Mouse (Mus musculus) induced T-regulatory cell, adult 2 months (primary cell): ENCODE data around the gene Mark3.

Source experiments
- DNase-seq: peaks from one replicate; pipeline ENCODE4 v3.0.0-alpha.2; 2012; ENCODE audit warnings: low read depth

Gene Mark3

GRCm38 (mm10) chr12:111574074-111574886, at the start of gene Mark3:
TSS of gene Mark3 (plus strand) at chr12:111574523.
- DNase-seq, result peak; percentile 97

GRCm38 (mm10) chr12:111524883-111525282, 49.4 kb upstream of the Mark3 start:
- no peak for DNase-seq

- no peak for DNase-seq
These were observed 46.6 kb upstream of the Mark3 start for GRCm38 (mm10) chr12:111527643-111528281.

- DNase-seq, result no peak
These were observed 45.1 kb upstream of the Mark3 start for GRCm38 (mm10) chr12:111529192-111529591.

GRCm38 (mm10) chr12:111533096-111533794, 41.1 kb upstream of the Mark3 start:
- DNase-seq, result no peak

- DNase-seq, result no peak
These were observed 39.0 kb upstream of the Mark3 start for GRCm38 (mm10) chr12:111535281-111535680.

GRCm38 (mm10) chr12:111535762-111536161, 38.6 kb upstream of the Mark3 start:
- peak; percentile 39 for DNase-seq

- no peak for DNase-seq
These were observed 37.6 kb upstream of the Mark3 start for GRCm38 (mm10) chr12:111536746-111537145.

GRCm38 (mm10) chr12:111537341-111537740, 37.0 kb upstream of the Mark3 start:
- DNase-seq, result no peak

GRCm38 (mm10) chr12:111537796-111538291, 36.5 kb upstream of the Mark3 start, which contains the start of gene Eif5:
TSS of gene Eif5 (plus strand) at chr12:111538016.
- DNase-seq, result peak; percentile 100

DNA sequence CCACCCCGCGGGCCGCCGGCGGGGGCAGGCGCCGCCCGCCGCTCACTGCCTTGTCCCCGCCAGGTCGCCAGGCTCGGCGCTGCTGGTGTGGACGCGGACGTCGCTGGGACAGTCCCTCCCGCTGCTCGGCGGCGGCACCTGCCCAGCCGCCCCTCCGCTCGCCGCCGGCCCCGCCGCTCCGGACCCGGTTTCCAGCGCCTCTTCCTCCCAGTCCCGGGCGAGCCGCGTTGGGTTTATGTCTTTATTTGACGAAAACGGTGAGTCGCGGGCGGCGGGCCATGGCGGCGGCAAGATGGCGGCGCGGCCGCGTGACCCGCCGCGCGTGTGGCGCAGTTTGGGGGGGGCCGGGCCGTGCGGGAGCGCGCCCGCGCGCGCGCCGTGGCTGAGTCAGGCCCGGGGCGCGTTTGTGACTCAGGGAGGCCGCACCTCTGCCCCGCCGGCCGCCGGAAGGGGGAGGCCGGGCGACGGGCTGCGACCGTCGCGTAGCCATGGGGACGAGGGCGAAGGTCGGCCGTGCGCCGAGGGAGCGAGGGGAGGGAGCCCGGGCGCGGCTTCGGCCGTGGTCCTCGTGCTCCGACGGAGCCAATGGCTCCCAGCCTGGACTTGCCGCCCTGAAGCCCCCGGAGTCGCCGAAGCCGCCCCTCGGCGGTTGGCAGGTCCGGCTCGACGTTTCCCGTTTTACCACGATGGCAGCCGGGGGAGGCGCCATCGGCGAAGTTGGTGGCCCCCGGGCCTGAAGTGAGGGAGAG, 35.9 kb upstream of the Mark3 start:
- DNase-seq, result peak; percentile 89

DNA sequence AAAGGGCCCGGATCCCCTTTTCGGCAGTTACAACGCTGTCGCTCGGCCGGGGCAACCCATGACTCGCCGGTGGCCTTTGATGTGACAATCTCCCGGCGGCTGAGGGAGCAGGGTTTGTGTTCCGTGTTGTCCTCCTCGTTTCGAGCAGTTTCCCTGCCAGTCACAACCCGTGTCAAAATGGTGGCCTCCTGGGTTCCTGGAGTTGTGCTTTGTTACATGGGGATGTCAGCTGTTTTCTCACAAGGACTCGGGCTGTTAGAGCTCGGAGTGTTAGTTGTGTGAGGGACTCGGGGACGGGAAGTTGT, 35.3 kb upstream of the Mark3 start:
- no peak for DNase-seq

DNA sequence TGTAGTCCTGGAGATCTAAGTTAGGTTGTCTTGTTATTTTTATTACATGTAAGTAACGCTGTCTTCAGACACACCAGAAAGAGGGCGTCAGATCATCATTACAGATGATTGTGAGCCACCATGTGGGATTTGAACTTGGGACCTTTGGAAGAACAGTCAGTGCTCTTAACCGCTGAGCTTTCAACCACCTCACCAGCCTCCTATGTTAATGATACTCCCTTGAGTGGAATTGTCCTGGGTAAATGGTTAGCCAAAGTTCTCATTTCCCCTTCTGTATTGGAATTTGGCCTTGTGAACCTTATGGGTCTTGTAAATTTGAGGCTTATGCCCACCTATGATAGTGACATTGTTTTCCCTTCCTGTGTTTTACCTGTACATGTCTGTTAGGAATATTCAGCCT, 27.3 kb upstream of the Mark3 start:
- DNase-seq, result peak; percentile 16

- peak; percentile 26 for DNase-seq
These were observed 25.6 kb upstream of the Mark3 start for GRCm38 (mm10) chr12:111548555-111549289.

- DNase-seq, result peak; percentile 23
These were observed 23.6 kb upstream of the Mark3 start for GRCm38 (mm10) chr12:111550679-111551078.

GRCm38 (mm10) chr12:111552342-111552741, 22.0 kb upstream of the Mark3 start:
- no peak for DNase-seq

- peak; percentile 21 for DNase-seq
These were observed 19.0 kb upstream of the Mark3 start for GRCm38 (mm10) chr12:111555357-111555756.

DNA sequence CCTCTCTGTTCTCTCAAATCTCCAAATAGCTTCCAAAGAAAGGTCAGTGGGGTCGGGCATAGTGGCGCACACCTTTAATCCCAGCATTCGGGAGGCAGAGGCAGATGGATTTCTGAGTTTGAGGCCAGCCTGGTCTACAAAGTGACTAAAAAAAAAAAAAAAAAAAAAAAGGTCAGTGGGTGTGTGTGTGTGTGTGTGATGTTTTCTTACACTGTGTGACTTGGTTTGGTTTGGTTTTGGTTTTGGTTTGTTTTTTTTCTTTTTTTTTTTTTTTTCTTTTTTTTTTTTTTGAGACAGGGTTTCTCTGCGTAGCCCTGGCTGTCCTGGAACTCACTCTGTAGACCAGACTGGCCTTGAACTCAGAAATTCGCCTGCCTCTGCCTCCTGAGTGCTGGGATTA, 18.4 kb upstream of the Mark3 start:
- DNase-seq, result peak; percentile 46

DNA sequence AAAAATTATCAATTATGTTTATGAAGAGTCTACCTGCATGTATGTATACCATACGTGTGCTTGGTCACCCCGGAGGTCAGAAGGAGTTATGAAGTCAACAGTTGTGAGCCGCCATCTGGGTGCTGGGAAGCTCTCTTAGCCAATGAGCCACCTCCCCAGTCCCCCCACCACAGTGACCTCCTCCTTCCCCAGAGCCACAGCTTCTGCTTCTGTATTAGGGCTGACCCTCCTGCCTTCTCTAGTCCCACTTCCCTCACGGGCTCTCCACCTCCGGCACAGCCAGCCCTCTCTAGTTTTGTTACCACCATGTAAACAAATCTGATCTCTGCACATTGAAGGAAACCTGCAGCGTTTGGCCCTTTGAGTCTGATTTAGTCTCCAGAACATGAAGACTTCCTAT, 16.8 kb upstream of the Mark3 start:
- no peak for DNase-seq

DNA sequence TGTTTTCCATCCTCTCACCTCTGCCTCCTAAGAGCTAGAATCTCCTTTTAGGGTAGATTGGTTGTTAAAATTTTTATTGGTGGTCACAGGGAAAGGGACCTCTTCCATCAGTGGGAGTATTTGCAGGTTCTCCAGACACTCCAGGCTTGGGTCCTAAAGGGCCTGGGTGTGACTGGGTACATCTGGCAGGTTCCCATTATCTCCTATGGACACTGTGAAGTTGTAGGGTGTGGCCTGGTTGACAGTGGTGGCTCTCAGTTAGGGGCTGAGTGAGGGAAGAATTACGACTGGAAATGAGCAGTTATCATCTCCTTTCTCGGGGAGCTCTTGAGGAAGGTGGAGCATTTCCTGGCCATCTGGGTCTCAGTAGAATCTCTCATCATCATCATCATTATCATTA, 15.7 kb upstream of the Mark3 start:
- DNase-seq, result no peak

- peak; percentile 92 for DNase-seq
These were observed 14.6 kb upstream of the Mark3 start for GRCm38 (mm10) chr12:111559647-111560258.
